Mouse (Mus musculus) midbrain, embryonic 11.5 days (tissue): ENCODE measurements at regions not wholly inside any gene's neighbourhood (a gene's known extent, or its start where the extent isn't known, plus 50 kb on each side); places are given as distances from the start of the nearest gene placed in this dataset.

Experiments
- ATAC-seq: fragments of 200-750 bp; cut with Nextera tagmentation; 2 replicates; pipeline ENCODE4 v1.8.0; 2017; ENCODE audit warnings: moderate TSS enrichment, moderate library complexity; ENCODE audit not compliant: low FRiP score
- DNase-seq: peaks from one replicate; pipeline ENCODE4 v3.0.0; 2015; ENCODE audit warnings: low spot score; ENCODE audit errors: missing footprints
- H3K27ac ChIP-seq: fragments of 300-500 bp; sonication (generic); 2 replicates; pipeline ENCODE4 v1.5.1; 2014; ENCODE audit warnings: low read depth, low read length
- H3K27me3 ChIP-seq: fragments of 300-500 bp; sonication (generic); 2 replicates; pipeline ENCODE4 v1.6.1; 2014; ENCODE audit warnings: mild to moderate bottlenecking, low read length, moderate library complexity, mixed read lengths; ENCODE audit not compliant: control insufficient read depth, insufficient read depth
- H3K36me3 ChIP-seq: fragments of 300-500 bp; sonication (generic); 2 replicates; pipeline ENCODE4 v1.6.1; 2014; ENCODE audit warnings: mild to moderate bottlenecking, low read length, moderate library complexity, mixed read lengths; ENCODE audit not compliant: control insufficient read depth, insufficient read depth
- H3K4me1 ChIP-seq: fragments of 300-500 bp; sonication (generic); 2 replicates; pipeline ENCODE4 v1.6.1; 2014; ENCODE audit warnings: low read length; ENCODE audit not compliant: control insufficient read depth, insufficient read depth
- H3K4me2 ChIP-seq: fragments of 300-500 bp; sonication (generic); 2 replicates; pipeline ENCODE4 v1.6.1; 2014; ENCODE audit warnings: mild to moderate bottlenecking, moderate library complexity
- H3K4me3 ChIP-seq: fragments of 300-500 bp; sonication (generic); 2 replicates; pipeline ENCODE4 v1.5.1; 2014; ENCODE audit warnings: low read depth, low read length
- H3K9ac ChIP-seq: fragments of 300-500 bp; sonication (generic); 2 replicates; pipeline ENCODE4 v1.6.1; 2014; ENCODE audit warnings: low read length
- H3K9me3 ChIP-seq: fragments of 300-500 bp; sonication (generic); 2 replicates; pipeline ENCODE4 v1.6.1; 2016; ENCODE audit warnings: low read length; ENCODE audit not compliant: control insufficient read depth
- WGBS: fragments of 180-500 bp; shearing (Covaris S2); extraction: QIAGEN DNeasy Blood & Tissue Kit; methylation state at CpG from one replicate; pipeline ENCODE4 v1.1.7; 2014; 5-methylcytosine and 5-hydroxymethylcytosine counted together

DNA sequence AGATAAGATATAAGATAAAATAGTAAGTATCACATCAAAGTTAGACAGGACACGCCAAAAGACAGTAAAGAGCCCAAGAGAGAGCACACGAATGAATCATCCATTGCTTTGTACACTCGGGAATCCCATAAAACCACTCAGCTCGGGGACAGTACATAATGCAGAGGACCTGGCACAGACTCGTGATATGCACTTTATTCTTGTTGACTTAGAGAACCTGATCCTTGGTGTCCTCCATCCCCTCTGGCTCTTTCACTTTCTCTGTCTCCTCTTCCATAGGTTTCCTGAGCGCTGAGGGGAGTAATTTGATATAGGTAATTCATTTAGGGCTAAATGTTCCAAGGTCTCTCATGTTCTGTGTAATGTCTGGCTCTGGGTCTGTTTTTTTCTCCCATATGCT, 83.3 kb upstream of the Mtap start:
- 73% methylated on average over 6 of the region's 6 CpGs for WGBS
- Histone ChIP-seq H3K4me3 (no peak overlapping the region), H3K27ac (no peak overlapping the region), H3K36me3 (no peaks in the 10 kb centered on the region), H3K4me1 (no peaks in the 10 kb centered on the region), H3K27me3 (no peaks in the 10 kb centered on the region), H3K4me2 (no peak overlapping the region), H3K9ac (no peak overlapping the region), H3K9me3 (no peaks in the 10 kb centered on the region)
- ATAC-seq (no peak), DNase-seq (no peak)

DNA sequence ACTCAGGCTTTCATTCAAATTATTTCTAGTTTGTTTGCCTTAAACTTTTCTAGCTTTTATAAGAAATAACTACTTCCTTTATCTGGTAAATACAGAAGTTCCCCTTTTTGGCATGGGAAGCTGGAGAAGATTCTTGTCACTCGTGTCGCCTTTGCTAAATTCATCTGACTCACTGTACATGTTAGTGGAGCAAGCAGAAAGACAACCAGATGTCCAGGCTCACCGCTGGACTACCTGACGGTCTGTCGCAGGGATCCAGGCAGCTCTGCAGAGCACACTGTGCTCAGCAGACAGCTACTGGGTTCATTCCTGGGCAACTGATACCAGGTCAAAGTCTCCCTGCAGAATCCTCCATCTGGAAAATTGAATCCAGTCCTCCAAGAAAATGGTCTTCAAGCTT, 85.0 kb upstream of the Mtap start:
- no peak overlapping the region for H3K4me2 ChIP-seq
- ATAC-seq (no peak), DNase-seq (no peak)
- no peaks in the 10 kb centered on the region for H3K4me1 ChIP-seq
- no peaks in the 10 kb centered on the region for H3K36me3 ChIP-seq
- no peak overlapping the region for H3K27ac ChIP-seq
- WGBS = 84% methylated on average over 5 of the region's 5 CpGs
- H3K9ac ChIP-seq = no peak overlapping the region
- no peak overlapping the region for H3K4me3 ChIP-seq
- H3K27me3 ChIP-seq = no peaks in the 10 kb centered on the region
- no peaks in the 10 kb centered on the region for H3K9me3 ChIP-seq

DNA sequence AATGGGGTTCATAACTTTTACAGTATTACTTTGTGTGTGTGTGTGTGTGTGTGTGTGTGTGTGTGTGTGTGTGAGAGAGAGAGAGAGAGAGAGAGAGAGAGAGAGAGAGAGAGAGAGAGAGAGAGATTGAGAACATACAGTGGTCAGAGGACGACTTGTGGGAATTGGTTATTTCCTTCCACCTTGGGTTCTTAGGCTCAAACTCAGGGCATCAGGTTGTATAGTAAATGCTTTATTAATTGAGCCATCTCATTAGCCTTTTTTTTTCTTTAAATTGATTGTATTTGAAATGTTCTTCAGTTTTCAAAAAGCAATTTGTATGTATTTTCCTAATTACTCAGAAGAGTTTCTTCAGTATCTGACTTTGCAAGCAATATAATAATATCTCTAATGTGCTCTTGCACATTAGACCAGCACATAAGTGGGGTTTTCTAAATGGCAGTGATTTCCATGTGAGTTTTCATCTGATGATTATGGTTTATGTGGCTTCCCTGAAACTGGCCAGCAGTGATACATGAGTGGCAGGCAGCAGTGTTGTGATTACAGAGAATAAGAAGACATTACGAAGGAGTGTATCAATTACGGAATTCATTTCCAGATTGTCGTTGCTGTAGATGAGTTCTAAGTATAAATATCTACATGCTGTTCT, 86.2 kb upstream of the Mtap start:
- Histone ChIP-seq H3K9ac (no peak overlapping the region), H3K27me3 (no peaks in the 10 kb centered on the region), H3K4me3 (no peak overlapping the region), H3K4me1 (no peaks in the 10 kb centered on the region), H3K9me3 (no peaks in the 10 kb centered on the region), H3K27ac (no peak overlapping the region), H3K36me3 (no peaks in the 10 kb centered on the region), H3K4me2 (no peak overlapping the region)
- WGBS = 88% methylated on average over 4 of the region's 4 CpGs
- no peak for ATAC-seq
- no peak for DNase-seq

DNA sequence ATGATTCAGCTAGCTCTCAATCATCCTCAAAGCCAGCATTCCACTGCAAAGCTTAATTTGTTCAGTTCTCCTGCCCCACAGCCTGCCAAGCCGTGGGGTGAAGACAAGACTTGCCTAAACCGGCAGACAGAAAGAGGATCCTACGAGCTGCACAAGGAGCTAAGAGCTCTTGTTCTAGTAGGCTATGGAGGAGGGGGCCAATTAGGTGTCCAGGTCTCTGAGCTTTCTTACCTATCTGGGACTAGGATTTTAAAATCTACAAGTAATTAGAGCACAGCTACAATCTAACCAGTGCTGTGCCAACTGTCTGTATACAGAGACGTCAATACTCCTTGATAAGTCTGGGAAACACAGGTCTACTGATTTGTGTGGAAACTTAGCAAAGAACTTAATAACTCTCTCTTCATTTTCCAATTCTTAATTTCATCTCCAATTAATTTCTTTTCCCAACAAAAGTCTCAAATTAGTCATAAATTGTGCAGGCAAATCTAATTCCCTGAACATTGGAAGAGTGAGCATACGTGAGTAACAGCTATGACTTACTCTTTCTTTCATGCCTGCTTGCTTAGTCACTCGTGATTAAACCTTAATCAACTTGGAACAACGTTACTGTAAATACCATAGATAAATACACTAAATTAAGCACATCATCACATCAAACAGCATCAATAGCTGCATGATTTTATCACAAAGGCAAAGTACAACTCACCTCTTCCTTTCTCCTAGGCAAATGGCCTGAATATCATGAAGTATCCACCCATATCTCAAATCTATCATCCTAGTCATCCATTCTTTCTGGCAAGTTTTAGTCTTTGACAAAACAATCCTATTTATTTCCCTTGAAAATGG, 87.1 kb upstream of the Mtap start:
- WGBS = 81% methylated on average over 7 of the region's 7 CpGs
- no peak for ATAC-seq

DNA sequence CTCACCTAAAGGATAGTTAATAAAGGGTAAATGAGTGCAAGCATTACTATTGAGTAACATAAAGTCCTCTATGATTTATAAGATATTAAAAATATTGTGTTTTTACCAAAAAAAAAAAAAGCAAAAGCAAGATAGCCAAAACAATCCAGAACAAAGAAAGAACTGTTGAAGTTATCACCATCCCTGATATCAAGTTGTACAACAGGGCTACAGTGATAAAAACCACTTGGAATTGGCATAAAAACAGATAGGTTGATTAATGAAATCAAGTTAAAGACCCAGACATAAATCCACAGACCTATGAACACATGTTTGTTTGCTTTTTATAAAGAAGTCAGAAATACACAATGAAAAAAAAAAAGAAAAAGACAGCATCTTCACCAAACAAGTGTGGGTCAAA, 92.4 kb upstream of the Mtap start:
- Histone ChIP-seq H3K4me3 (no peak overlapping the region), H3K9me3 (no peaks in the 10 kb centered on the region), H3K4me1 (no peaks in the 10 kb centered on the region), H3K9ac (no peak overlapping the region), H3K27ac (no peak overlapping the region), H3K36me3 (no peaks in the 10 kb centered on the region), H3K27me3 (no peaks in the 10 kb centered on the region), H3K4me2 (no peak overlapping the region)
- DNase-seq (no peak), ATAC-seq (no peak)

More for the DNA sequence above, 87.1 kb upstream of the Mtap start:
- Histone ChIP-seq H3K4me2 (no peak overlapping the region), H3K4me3 (no peak overlapping the region), H3K27me3 (no peaks in the 10 kb centered on the region), H3K9ac (no peak overlapping the region), H3K36me3 (no peaks in the 10 kb centered on the region), H3K4me1 (no peaks in the 10 kb centered on the region), H3K9me3 (no peaks in the 10 kb centered on the region), H3K27ac (no peak overlapping the region)
- no peak for DNase-seq

DNA sequence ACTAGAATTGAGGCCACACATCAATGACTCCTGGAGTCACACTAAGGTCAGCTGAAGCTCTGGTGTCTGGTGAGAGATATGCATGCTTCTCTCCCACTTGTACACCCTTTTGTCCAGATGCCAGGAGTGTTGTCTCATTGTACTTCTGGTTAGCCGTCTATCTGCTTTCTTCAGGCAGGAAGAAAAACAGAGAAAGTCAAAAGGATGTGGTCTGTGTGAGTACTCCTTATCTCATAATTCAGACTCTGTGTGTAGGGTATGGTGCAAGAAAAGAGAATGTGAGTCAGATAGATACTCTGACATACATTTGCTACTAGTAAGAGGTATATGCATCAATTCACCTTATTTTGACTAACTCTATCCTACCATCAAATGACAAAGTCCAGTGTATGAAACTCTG, 92.9 kb upstream of the Mtap start:
- H3K27me3 ChIP-seq = no peaks in the 10 kb centered on the region
- no peak overlapping the region for H3K4me3 ChIP-seq
- no peaks in the 10 kb centered on the region for H3K9me3 ChIP-seq
- 74% methylated on average over 1 of the region's 1 CpGs for WGBS
- H3K4me1 ChIP-seq = no peaks in the 10 kb centered on the region
- H3K36me3 ChIP-seq = no peaks in the 10 kb centered on the region
- ATAC-seq = no peak
- no peak overlapping the region for H3K27ac ChIP-seq
- no peak overlapping the region for H3K4me2 ChIP-seq
- no peak overlapping the region for H3K9ac ChIP-seq
- no peak for DNase-seq

DNA sequence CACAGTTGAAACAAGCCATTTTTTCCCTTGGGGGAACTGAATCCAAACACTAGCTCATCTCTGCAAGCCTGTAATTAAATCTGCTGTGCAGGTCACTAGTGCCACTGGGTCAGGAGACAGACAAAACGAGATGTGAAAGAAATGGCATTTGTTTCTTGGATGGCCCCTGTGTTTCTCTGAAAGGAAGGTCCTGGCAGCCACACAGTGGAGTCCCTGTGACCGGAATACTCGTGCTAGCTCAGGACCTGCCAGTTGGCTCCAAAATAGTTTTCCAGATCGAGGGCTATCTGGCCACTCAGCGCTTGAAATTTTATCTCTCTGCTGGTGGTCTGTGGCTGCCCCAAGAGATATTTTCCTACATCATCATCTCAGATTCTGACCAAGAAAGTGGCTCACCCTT, 96.1 kb upstream of the Mtap start:
- ATAC-seq (no peak), DNase-seq (no peak)
- Histone ChIP-seq H3K4me1 (no peaks in the 10 kb centered on the region), H3K27ac (no peak overlapping the region), H3K27me3 (no peaks in the 10 kb centered on the region), H3K9ac (no peak overlapping the region), H3K4me2 (no peak overlapping the region), H3K36me3 (no peaks in the 10 kb centered on the region), H3K4me3 (no peak overlapping the region), H3K9me3 (no peaks in the 10 kb centered on the region)
- WGBS = 61% methylated on average over 5 of the region's 5 CpGs

DNA sequence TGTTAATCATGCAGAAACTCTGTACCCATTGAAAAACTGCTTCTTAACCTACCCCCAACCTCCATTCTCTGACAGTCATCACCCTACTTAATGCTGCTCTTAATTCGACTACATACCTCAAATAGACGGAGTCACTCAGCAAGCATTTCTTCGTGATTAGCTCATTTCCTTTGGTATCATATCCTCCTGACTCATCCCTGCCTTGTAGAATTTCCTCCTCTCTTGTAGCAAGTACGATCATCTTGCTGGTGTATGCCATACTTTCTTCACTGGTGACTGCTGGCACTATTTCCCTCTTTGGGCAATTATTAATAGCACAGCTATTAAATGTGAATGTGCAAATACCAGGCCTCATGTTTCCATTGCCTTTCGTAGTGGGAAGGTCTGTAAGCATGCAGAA, 98.0 kb upstream of the Mtap start:
- ATAC-seq (no peak), DNase-seq (no peak)
- no peaks in the 10 kb centered on the region for H3K27me3 ChIP-seq
- WGBS = 73% methylated on average over 5 of the region's 5 CpGs
- H3K4me3 ChIP-seq = no peak overlapping the region
- no peak overlapping the region for H3K9ac ChIP-seq
- H3K36me3 ChIP-seq = no peaks in the 10 kb centered on the region
- H3K27ac ChIP-seq = no peak overlapping the region
- no peaks in the 10 kb centered on the region for H3K4me1 ChIP-seq
- H3K9me3 ChIP-seq = no peaks in the 10 kb centered on the region
- H3K4me2 ChIP-seq = no peak overlapping the region

DNA sequence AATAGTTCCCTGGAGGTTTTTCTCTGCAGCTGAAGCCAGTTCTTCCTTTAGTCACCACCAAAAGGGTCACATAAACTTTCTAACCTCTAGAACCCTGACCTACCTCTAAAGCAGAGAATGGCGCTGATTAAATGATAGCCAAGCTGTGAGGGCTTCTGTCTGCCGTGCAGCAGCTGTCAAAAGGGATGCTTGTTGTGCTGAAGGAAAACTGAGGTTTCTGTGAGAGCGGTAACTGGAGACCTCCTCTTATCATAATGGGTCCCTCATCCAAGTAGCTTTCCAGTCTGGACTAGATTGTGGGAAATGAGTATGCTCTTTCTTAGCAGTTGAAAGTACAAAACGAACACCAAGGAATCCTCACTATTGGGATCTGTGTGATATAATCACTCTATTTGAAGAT, 98.8 kb upstream of the Mtap start:
- Histone ChIP-seq H3K4me3 (no peak overlapping the region), H3K4me1 (no peaks in the 10 kb centered on the region), H3K4me2 (no peak overlapping the region), H3K9me3 (no peaks in the 10 kb centered on the region), H3K27me3 (no peaks in the 10 kb centered on the region), H3K9ac (no peak overlapping the region), H3K36me3 (no peaks in the 10 kb centered on the region), H3K27ac (no peak overlapping the region)
- DNase-seq (no peak), ATAC-seq (no peak)
- 66% methylated on average over 4 of the region's 4 CpGs for WGBS
